8 mouse cellular contexts compared by ENCODE assay signal in genomic region chr7:143706697-143707438, GRCm38 (mm10). TPM values are rescaled to one million over a fixed set of nuclear protein-coding genes. Genes with fewer than 3 reads are reported as not detected.
DNase-seq lines count a peak whose midpoint lies in the region; ATAC-seq lines count a peak whose summit lies in the region.

No protein-coding gene starts in this region.

- H3K27me3 ChIP-seq in hindbrain, embryonic 15.5 days = no peaks in the 10 kb centered on the region

- 38% methylated on average over 7 of the region's 7 CpGs for WGBS in hindbrain, embryonic 15.5 days

- no peaks in the 10 kb centered on the region for H3K9me3 ChIP-seq in hindbrain, embryonic 15.5 days

- no peak overlapping the region for H3K9ac ChIP-seq in hindbrain, embryonic 15.5 days

- no peak overlapping the region for H3K27ac ChIP-seq in hindbrain, embryonic 15.5 days (replicated peaks)

- no peak overlapping the region for H3K4me3 ChIP-seq in hindbrain, embryonic 15.5 days

- H3K4me1 ChIP-seq in hindbrain, embryonic 15.5 days (replicated peaks) = no peaks in the 10 kb centered on the region

- peaks cover 35% of the 10 kb centered on the region for H3K36me3 ChIP-seq in hindbrain, embryonic 15.5 days

- peak; percentile 77; the same call in 1 of the 2 replicates for ATAC-seq in hindbrain, embryonic 15.5 days (ENCODE audit: low FRiP score, low read depth)

- peak; percentile 89 for DNase-seq in T-cell, adult 2 months (ENCODE audit: low spot score)
- DNase-seq in cerebellum, postnatal 25 days = peak; percentile 89 to 94
- DNase-seq in frontal cortex, postnatal 36 days (ENCODE audit: low spot score in 2 of 2) = peak; percentile 87 to 95
- DNase-seq in layer of hippocampus, postnatal 36 days = peak; percentile 84 to 87
- peak; percentile 92 to 95 for DNase-seq in lung, postnatal 4 days
- peak; percentile 91 for DNase-seq in right cerebral cortex, adult 18-20 months
- DNase-seq in urinary bladder, adult 2 months (ENCODE audit: low spot score) = peak; percentile 74

- no peak overlapping the region for H3K4me2 ChIP-seq in hindbrain, embryonic 15.5 days

RNA-seq across cellular contexts. Expression of gene Tnfrsf23, which starts 21.2 kb away (rescaled TPM):
- polyA plus RNA-seq in hindbrain, embryonic 15.5 days (2015; fragmentation: Nextera tagmentation; extraction: Ambion mirVana) = 0.90 and 1.6 TPM in 2 replicates
- 1 to 10 TPM; 1.1 to 1.4 TPM for total RNA-seq in layer of hippocampus, postnatal 36 days (2021)
- polyA plus RNA-seq in urinary bladder, adult 2 months (2012; rRNA removed) = 5.6 and 6.8 TPM in 2 replicates

RNA-seq across cellular contexts. Expression of gene Osbpl5, which starts 49.9 kb away (rescaled TPM):
- 37.8 and 39.9 TPM in 2 replicates for polyA plus RNA-seq in hindbrain, embryonic 15.5 days (2015; fragmentation: Nextera tagmentation; extraction: Ambion mirVana)
- total RNA-seq in layer of hippocampus, postnatal 36 days (2021) = 10 to 100 TPM; 28.2 to 28.3 TPM
- 67.2 and 73.7 TPM in 2 replicates for polyA plus RNA-seq in urinary bladder, adult 2 months (2012; rRNA removed)

RNA-seq across cellular contexts. Expression of gene Tnfrsf22, which starts 57.4 kb away (rescaled TPM):
- polyA plus RNA-seq in hindbrain, embryonic 15.5 days (2015; fragmentation: Nextera tagmentation; extraction: Ambion mirVana) = 4.9 and 5.1 TPM in 2 replicates
- 1 to 10 TPM; 1.7 to 2.7 TPM for total RNA-seq in layer of hippocampus, postnatal 36 days (2021)
- polyA plus RNA-seq in urinary bladder, adult 2 months (2012; rRNA removed) = 8.3 and 9.4 TPM in 2 replicates

RNA-seq across cellular contexts. Expression of gene Mrgprg, which starts 59.9 kb away (rescaled TPM):
- polyA plus RNA-seq in hindbrain, embryonic 15.5 days (2015; fragmentation: Nextera tagmentation; extraction: Ambion mirVana) = not detected in 2 replicates
- not detected for total RNA-seq in layer of hippocampus, postnatal 36 days (2021)
- polyA plus RNA-seq in urinary bladder, adult 2 months (2012; rRNA removed) = 0.08 TPM in 1 of 2 replicates, not detected in the other
